Mouse (Mus musculus) midbrain, embryonic 11.5 days (tissue): ENCODE measurements at regions not wholly inside any gene's neighbourhood (a gene's known extent, or its start where the extent isn't known, plus 50 kb on each side); places are given as distances from the start of the nearest gene placed in this dataset.

Experiments
- ATAC-seq: fragments of 200-750 bp; cut with Nextera tagmentation; 2 replicates; pipeline ENCODE4 v1.8.0; 2017; ENCODE audit warnings: moderate TSS enrichment, moderate library complexity; ENCODE audit not compliant: low FRiP score
- DNase-seq: peaks from one replicate; pipeline ENCODE4 v3.0.0; 2015; ENCODE audit warnings: low spot score; ENCODE audit errors: missing footprints
- H3K27ac ChIP-seq: fragments of 300-500 bp; sonication (generic); 2 replicates; pipeline ENCODE4 v1.5.1; 2014; ENCODE audit warnings: low read depth, low read length
- H3K27me3 ChIP-seq: fragments of 300-500 bp; sonication (generic); 2 replicates; pipeline ENCODE4 v1.6.1; 2014; ENCODE audit warnings: mild to moderate bottlenecking, low read length, moderate library complexity, mixed read lengths; ENCODE audit not compliant: control insufficient read depth, insufficient read depth
- H3K36me3 ChIP-seq: fragments of 300-500 bp; sonication (generic); 2 replicates; pipeline ENCODE4 v1.6.1; 2014; ENCODE audit warnings: mild to moderate bottlenecking, low read length, moderate library complexity, mixed read lengths; ENCODE audit not compliant: control insufficient read depth, insufficient read depth
- H3K4me1 ChIP-seq: fragments of 300-500 bp; sonication (generic); 2 replicates; pipeline ENCODE4 v1.6.1; 2014; ENCODE audit warnings: low read length; ENCODE audit not compliant: control insufficient read depth, insufficient read depth
- H3K4me2 ChIP-seq: fragments of 300-500 bp; sonication (generic); 2 replicates; pipeline ENCODE4 v1.6.1; 2014; ENCODE audit warnings: mild to moderate bottlenecking, moderate library complexity
- H3K4me3 ChIP-seq: fragments of 300-500 bp; sonication (generic); 2 replicates; pipeline ENCODE4 v1.5.1; 2014; ENCODE audit warnings: low read depth, low read length
- H3K9ac ChIP-seq: fragments of 300-500 bp; sonication (generic); 2 replicates; pipeline ENCODE4 v1.6.1; 2014; ENCODE audit warnings: low read length
- H3K9me3 ChIP-seq: fragments of 300-500 bp; sonication (generic); 2 replicates; pipeline ENCODE4 v1.6.1; 2016; ENCODE audit warnings: low read length; ENCODE audit not compliant: control insufficient read depth
- WGBS: fragments of 180-500 bp; shearing (Covaris S2); extraction: QIAGEN DNeasy Blood & Tissue Kit; methylation state at CpG from one replicate; pipeline ENCODE4 v1.1.7; 2014; 5-methylcytosine and 5-hydroxymethylcytosine counted together

DNA sequence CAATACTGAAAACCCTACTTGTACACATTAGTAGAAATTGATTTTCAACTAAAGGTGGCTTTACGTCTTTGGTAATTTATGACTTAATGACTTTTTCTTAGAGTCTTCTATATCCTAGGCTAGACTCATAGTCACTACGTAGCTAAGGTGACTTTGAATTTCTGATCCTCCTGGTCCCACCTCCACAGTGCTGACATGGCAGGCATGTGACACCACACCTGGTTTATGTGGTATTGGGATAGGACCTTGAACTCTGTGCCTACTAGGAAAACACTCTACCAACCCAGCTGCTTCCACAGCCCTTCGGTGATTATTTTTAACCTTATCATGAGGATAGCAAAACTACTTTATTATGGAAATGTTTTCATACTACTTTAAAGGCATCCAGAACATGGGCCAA is 51.5 kb upstream of the D7Ertd443e start:
- H3K36me3 ChIP-seq: no peaks in the 10 kb centered on the region
- no peaks in the 10 kb centered on the region for H3K9me3 ChIP-seq
- no peak overlapping the region for H3K9ac ChIP-seq
- H3K27me3 ChIP-seq: no peaks in the 10 kb centered on the region
- no peak for DNase-seq
- no peak for ATAC-seq
- no peak overlapping the region for H3K27ac ChIP-seq
- H3K4me2 ChIP-seq: no peak overlapping the region
- H3K4me3 ChIP-seq: no peak overlapping the region
- WGBS: 88% methylated on average over 3 of the region's 3 CpGs
- H3K4me1 ChIP-seq: no peaks in the 10 kb centered on the region; the same call in 1 of the 2 replicates

DNA sequence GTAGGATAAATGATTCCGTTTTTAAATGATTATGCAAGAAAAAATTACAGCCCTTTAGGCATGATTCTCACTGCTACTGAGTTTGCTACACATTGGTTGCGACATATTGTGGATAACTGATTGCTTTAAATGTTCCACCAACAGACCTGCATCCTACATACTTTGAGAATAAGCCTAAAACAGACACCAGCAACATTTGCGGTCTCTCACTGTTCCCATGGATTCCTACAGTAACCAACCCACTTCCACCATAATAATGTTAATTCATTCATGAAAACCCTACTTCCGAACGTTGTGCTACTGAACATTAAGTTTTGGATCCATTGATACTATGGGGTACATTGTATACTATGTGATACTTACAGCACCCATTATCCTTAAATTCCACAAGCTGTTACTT is 53.8 kb upstream of the D7Ertd443e start:
- H3K36me3 ChIP-seq: no peaks in the 10 kb centered on the region

DNA sequence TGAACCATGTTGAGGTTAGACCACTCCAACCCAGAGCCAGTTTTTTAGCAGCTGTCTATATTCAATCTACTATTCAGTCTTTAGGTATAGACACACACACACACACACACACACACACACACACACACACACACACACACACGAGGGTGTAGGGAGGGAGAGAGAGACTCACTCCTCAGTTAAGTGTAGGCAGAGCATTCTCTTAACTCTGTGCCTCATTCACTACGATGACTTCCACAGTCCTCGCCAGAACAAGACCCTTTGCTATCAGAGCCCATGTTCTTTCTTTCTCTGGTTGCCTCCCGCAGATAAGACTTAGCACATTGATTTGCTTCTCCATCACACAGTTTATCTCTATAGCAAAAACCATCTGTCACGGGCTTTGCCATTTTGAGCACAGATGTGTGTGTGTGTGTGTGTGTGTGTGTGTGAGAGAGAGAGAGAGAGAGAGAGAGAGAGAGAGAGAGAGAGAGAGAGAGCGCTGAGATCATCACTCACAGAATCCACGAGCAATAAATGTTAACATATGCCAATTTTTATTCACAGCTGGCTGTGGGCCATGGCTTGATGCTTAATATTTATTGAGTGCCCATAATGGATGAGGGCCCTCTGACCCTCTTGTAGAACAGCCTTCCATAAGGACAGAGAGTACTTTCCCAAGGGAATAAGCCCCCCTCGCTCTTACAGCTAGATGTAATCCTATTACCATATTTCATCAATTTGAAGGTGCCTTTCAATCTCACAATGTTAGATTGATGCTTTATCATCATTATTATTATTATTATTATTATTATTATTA is 59.7 kb upstream of the D7Ertd443e start:
- Histone ChIP-seq H3K27ac (no peak overlapping the region), H3K4me1 (no peaks in the 10 kb centered on the region), H3K27me3 (no peaks in the 10 kb centered on the region), H3K9me3 (no peaks in the 10 kb centered on the region), H3K4me2 (no peak overlapping the region), H3K4me3 (no peak overlapping the region), H3K9ac (no peak overlapping the region), H3K36me3 (no peaks in the 10 kb centered on the region)
- no peak for DNase-seq
- WGBS: 82% methylated on average over 7 of the region's 8 CpGs
- ATAC-seq: no peak

More for the DNA sequence above, 53.8 kb upstream of the D7Ertd443e start:
- H3K27ac ChIP-seq: no peak overlapping the region
- no peak overlapping the region for H3K4me3 ChIP-seq
- no peaks in the 10 kb centered on the region for H3K9me3 ChIP-seq
- no peaks in the 10 kb centered on the region for H3K4me1 ChIP-seq
- ATAC-seq (no peak), DNase-seq (no peak)
- H3K9ac ChIP-seq: no peak overlapping the region
- WGBS: 92% methylated on average over 5 of the region's 5 CpGs
- H3K27me3 ChIP-seq: no peaks in the 10 kb centered on the region
- no peak overlapping the region for H3K4me2 ChIP-seq

DNA sequence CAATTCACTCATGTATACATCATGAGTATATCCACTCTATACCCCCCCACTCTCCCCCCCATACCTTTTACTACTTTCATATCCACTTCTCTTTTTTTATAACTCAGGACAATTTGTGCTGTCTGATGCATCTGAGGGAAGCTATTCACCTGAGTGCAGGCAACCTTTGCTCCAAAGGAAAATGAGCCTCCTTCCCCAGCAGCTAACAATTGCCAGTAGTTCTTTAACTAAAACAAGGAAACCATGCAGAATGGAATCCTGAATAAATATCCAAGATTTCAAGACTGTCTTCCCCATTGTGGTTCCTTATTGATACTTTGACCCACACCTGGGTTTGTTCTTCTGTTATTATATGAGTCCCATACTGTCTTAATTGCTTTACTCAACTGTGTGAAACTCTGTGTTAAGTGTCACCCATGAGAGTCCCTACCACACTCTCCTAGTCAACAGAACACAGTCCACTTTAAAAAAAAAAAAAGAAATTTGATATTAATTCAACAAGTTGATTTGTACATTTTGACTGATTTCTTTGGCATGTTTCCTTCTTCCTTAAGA is 62.3 kb upstream of the D7Ertd443e start:
- Histone ChIP-seq H3K4me3 (no peak overlapping the region), H3K9me3 (no peaks in the 10 kb centered on the region)

DNA sequence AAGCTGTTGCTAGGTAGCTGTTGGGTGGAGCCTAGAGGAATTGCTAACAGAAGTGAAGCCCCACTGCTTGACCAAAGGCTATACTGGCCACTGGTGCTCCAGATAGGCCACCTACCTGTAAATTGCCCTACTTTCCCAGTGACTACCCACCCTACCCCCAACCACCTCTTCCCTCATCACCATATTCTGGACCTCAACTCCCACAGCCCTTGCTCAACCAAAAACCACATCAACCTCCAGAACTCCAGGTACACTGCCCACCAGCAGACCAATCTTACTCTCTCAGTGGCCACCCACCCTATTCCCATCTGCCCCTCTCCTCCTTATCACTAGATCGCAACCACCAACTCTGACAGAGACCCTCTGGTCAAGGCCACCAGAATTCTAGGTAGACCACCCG is 63.4 kb upstream of the D7Ertd443e start:
- WGBS: 81% methylated on average over 2 of the region's 2 CpGs
- Histone ChIP-seq H3K36me3 (no peaks in the 10 kb centered on the region), H3K9ac (no peak overlapping the region), H3K4me3 (no peak overlapping the region), H3K9me3 (no peaks in the 10 kb centered on the region), H3K4me2 (no peak overlapping the region), H3K4me1 (no peaks in the 10 kb centered on the region), H3K27me3 (no peaks in the 10 kb centered on the region), H3K27ac (no peak overlapping the region)
- DNase-seq (no peak), ATAC-seq (no peak)

More for the DNA sequence above, 62.3 kb upstream of the D7Ertd443e start:
- H3K4me1 ChIP-seq: no peaks in the 10 kb centered on the region
- ATAC-seq (no peak), DNase-seq (no peak)
- no peak overlapping the region for H3K27ac ChIP-seq
- H3K27me3 ChIP-seq: no peaks in the 10 kb centered on the region
- H3K9ac ChIP-seq: no peak overlapping the region
- H3K4me2 ChIP-seq: no peak overlapping the region
- no peaks in the 10 kb centered on the region for H3K36me3 ChIP-seq

DNA sequence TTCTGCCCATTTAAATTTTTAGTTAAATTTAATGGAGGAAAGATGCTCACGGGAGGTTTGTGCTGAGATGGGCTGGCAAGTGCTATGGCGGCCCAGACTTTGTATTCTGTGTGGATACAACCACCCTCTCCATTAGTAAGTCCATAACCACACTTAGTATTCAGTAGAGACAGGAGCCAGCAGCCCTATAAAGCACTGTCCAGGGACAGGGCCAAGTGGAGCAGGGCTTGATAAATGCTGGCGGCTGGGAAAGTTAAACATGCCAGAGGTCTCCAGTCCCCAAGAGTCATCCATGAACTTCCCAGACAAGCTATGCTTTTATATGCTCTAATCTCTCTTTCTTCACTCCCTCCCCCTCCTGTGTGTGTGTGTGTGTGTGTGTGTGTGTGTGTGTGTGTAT is 77.2 kb upstream of the D7Ertd443e start:
- no peaks in the 10 kb centered on the region for H3K36me3 ChIP-seq
- no peak overlapping the region for H3K27ac ChIP-seq
- 80% methylated on average over 3 of the region's 3 CpGs for WGBS
- H3K4me3 ChIP-seq: no peak overlapping the region
- H3K4me1 ChIP-seq: no peaks in the 10 kb centered on the region
- no peak overlapping the region for H3K4me2 ChIP-seq
- ATAC-seq: no peak
- no peaks in the 10 kb centered on the region for H3K27me3 ChIP-seq
- DNase-seq: no peak
- H3K9ac ChIP-seq: no peak overlapping the region
- no peaks in the 10 kb centered on the region for H3K9me3 ChIP-seq

DNA sequence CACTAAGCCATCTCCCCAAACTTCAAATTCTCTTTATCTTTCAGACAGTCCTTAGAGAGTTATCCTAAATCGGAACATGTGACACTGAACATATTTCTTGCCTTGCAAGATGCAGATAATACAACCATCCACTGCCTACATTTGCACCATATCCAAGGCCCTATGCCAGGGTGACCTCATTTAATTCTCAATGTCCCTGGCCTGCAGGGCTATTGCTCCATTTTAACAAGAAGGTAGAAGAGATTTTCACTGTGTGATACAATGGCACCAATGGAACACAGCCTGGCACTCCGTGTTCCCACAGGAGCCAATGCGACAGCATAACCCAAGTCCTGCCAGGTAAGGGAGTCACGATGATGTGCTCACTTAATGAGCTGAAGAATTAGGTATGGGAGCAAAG is 77.9 kb upstream of the D7Ertd443e start:
- Histone ChIP-seq H3K4me1 (no peaks in the 10 kb centered on the region), H3K9ac (no peak overlapping the region), H3K9me3 (no peaks in the 10 kb centered on the region), H3K27me3 (no peaks in the 10 kb centered on the region), H3K4me2 (no peak overlapping the region), H3K27ac (no peak overlapping the region), H3K4me3 (no peak overlapping the region), H3K36me3 (no peaks in the 10 kb centered on the region)
- 94% methylated on average over 4 of the region's 4 CpGs for WGBS
- no peak for DNase-seq
- no peak for ATAC-seq

DNA sequence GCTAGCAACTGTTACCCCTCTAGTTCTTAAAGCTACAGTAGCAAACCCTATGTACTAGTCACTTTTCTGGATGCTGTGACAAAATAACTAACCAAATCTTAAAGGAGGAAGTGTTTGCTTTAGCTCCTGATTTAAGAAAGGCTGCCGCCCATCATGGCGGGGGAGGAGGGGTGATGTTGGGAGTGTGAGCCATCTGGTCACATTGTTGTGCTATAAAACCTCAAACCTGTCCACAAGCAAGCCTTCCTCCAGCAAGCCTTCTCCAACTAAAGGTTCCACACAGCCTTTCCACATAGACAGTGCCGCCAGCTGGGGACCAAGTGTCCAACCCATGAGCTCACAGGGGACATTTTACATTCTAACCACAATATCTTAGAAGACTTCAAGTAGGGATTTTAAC is 81.8 kb upstream of the D7Ertd443e start:
- ATAC-seq (no peak), DNase-seq (no peak)
- no peaks in the 10 kb centered on the region for H3K4me1 ChIP-seq
- H3K9me3 ChIP-seq: no peaks in the 10 kb centered on the region
- WGBS: 89% methylated on average over 3 of the region's 3 CpGs
- no peak overlapping the region for H3K9ac ChIP-seq
- H3K4me3 ChIP-seq: no peak overlapping the region
- H3K4me2 ChIP-seq: no peak overlapping the region
- no peaks in the 10 kb centered on the region for H3K36me3 ChIP-seq
- H3K27me3 ChIP-seq: no peaks in the 10 kb centered on the region
- no peak overlapping the region for H3K27ac ChIP-seq

DNA sequence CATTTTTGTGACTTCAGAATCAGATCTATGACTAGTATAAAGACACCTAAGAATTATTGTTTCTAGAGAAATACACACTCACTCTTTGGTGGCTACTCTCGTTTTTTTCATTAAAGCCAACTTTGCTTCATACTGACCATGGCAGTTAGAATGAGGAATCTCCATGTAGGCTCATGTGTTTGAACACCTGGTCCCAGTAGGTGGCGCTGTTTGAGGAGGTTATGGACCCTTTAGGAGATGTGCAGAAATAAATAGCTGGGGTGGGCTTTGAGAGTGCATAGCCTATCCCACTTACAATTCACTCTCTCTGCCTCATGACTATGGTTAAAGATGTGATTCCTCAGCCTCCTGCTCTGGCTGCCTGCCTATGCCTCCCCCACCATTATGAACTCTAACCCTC is 85.8 kb upstream of the D7Ertd443e start:
- Histone ChIP-seq H3K9ac (no peak overlapping the region), H3K4me3 (no peak overlapping the region), H3K27ac (no peak overlapping the region), H3K27me3 (no peaks in the 10 kb centered on the region), H3K4me1 (no peaks in the 10 kb centered on the region), H3K4me2 (no peak overlapping the region), H3K9me3 (no peaks in the 10 kb centered on the region), H3K36me3 (no peaks in the 10 kb centered on the region)
- 30% methylated on average over 2 of the region's 2 CpGs for WGBS
- ATAC-seq: no peak
- DNase-seq: peak; percentile 88
